Mouse (Mus musculus): ENCODE results near the gene Pmpcb. TPM values are rescaled to one million over a fixed set of nuclear protein-coding genes. Genes with fewer than 3 reads are reported as not detected.

Gene Pmpcb
- polyA plus RNA-seq, 1 experiment from 2014 or later: 77.9 TPM

DNA sequence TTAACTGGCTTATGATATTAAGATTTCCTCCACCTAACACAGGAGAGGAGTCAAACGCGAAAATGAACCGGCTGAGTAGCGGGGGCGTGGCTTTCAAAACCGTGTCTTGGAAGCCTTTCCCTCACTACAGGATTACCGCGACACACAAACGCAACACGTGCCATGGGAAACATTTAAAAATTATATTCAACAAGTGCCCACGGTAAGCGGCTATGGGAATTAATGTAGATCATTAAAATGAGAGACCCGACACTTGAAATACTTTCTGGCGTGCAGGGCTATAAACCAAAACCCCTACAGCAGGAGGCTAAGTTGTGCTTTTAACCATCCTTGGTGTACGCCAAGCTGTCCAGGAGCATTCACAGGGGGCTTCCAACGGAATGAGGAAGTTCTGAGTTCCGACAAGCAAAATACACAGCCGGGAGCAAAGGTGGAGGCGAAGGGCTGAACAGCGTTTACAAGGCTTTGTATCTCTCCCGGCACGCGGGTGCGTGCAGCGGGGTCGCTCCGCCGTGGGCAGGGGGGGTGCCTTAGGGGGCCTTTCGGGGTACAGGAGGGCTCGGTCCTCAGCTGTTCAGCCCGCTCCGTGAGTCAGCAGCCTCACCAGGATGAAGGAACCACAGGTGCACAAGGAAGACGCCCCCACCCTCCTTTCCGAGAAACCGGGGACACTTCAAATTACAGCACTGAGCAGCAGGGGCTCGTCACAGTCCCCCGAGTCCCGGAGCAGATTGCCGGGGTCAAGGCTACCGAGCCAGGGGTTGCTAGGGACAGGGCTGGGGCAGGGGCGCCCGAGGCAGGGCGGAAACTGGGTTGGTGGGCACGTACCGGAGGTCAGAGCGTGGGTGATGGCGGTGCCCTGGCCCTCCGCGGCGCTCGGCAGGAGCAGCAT is 47.5 kb downstream of the Pmpcb start:
- Histone ChIP-seq H3K4me2 (ENCODE audit: low read depth, low read length) (peak overlapping the region; percentile 94), H3K9me3 (replicated peaks; ENCODE audit: control insufficient read depth, low read length) (no peaks in the 10 kb centered on the region), H3K4me1 (ENCODE audit: control insufficient read depth, insufficient read depth, low read length) (peaks cover 5% of the 10 kb centered on the region; the same call in 1 of the 2 replicates), H3K27ac (ENCODE audit: low read length) (peak overlapping the region; percentile 32), H3K4me3 (replicated peaks; ENCODE audit: low read length) (peak overlapping the region; percentile 98), H3K9ac (ENCODE audit: low read length) (peak overlapping the region; percentile 86), H3K36me3 (ENCODE audit: control insufficient read depth, insufficient read depth, low read length) (0 out of 2 replicates have a peak, but pooled peaks cover 11% of the 10 kb centered on the region), H3K27me3 (ENCODE audit: control insufficient read depth, insufficient read depth, low read length) (no peaks in the 10 kb centered on the region)
- WGBS: under 1% methylated on average over 51 of the region's 51 CpGs
- ATAC-seq (ENCODE audit: insufficient read depth, low FRiP score): peak; percentile 26

DNA sequence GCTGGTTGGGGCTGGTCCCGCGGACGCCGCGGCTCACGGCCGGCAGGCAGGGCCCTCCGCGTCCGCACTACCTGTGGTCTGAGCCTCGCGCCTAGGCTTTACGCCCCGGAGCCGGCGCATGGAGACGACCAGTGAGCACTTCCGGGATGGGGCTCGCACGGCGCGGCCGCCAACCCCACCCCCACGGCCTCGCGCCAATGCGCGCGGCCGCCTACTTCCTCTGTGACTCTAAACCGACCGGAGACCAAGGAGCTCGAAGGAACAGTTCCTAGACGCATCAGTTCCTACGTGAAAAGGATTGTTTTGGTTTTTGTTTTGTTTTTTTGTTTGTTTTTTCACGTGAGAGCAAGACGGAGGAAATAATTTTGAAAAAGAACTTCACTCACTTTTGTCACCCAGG is 48.1 kb downstream of the Pmpcb start, which contains the start of the genes Dnajc2 and Psmc2:
TSS of gene Dnajc2 (minus strand) at position 199 of the 400 bp plus-strand sequence.
TSS of gene Psmc2 (plus strand) at position 231 of the 400 bp plus-strand sequence.
- WGBS: 0% methylated on average over 37 of the region's 37 CpGs
- H3K4me3 ChIP-seq (replicated peaks; ENCODE audit: low read length): peak within 1 kb of the TSS; percentile 98
- peak; percentile 96 for ATAC-seq (ENCODE audit: insufficient read depth, low FRiP score)
- H3K4me1 ChIP-seq (ENCODE audit: control insufficient read depth, insufficient read depth, low read length): peaks cover 5% of the 10 kb centered on the region; the same call in 1 of the 2 replicates
- H3K9ac ChIP-seq (ENCODE audit: low read length): peak within 1 kb of the TSS; percentile 86
- H3K36me3 ChIP-seq (ENCODE audit: control insufficient read depth, insufficient read depth, low read length): 0 out of 2 replicates have a peak, but pooled peaks cover 8% of the 10 kb centered on the region
- peak within 1 kb of the TSS; percentile 32 for H3K27ac ChIP-seq (ENCODE audit: low read length)
- H3K4me2 ChIP-seq (ENCODE audit: low read depth, low read length): peak within 1 kb of the TSS; percentile 94
- H3K27me3 ChIP-seq (ENCODE audit: control insufficient read depth, insufficient read depth, low read length): no peaks in the 10 kb centered on the region
- no peaks in the 10 kb centered on the region for H3K9me3 ChIP-seq (replicated peaks; ENCODE audit: control insufficient read depth, low read length)

DNA sequence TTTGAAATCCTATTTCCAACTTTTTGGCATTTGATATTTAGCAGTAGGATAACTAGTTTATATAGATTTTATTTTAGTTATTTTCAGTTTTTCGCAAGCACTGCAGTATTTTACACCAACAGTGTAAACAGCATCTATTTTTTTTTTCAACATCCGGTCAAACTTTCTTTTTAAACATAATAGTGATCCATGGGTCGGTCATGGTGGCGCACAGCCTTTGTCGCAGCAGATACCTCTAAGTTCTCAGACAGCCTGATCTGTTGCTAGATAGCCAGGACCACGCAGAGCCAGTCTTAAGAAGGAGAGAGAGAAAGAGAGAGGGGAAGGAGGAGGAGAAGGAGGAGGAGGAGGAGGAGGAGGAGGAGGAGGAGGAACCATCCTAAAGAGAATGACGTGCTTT is 48.8 kb downstream of the Pmpcb start:
- H3K9me3 ChIP-seq (replicated peaks; ENCODE audit: control insufficient read depth, low read length): no peaks in the 10 kb centered on the region
- no peak overlapping the region for H3K27ac ChIP-seq (ENCODE audit: low read length)
- ATAC-seq (ENCODE audit: insufficient read depth, low FRiP score): no peak
- no peak overlapping the region for H3K9ac ChIP-seq (ENCODE audit: low read length)
- 79% methylated on average over 7 of the region's 7 CpGs for WGBS
- 0 out of 2 replicates have a peak, but pooled peaks cover 8% of the 10 kb centered on the region for H3K36me3 ChIP-seq (ENCODE audit: control insufficient read depth, insufficient read depth, low read length)
- peaks cover 5% of the 10 kb centered on the region; the same call in 1 of the 2 replicates for H3K4me1 ChIP-seq (ENCODE audit: control insufficient read depth, insufficient read depth, low read length)
- peak overlapping the region; percentile 70 for H3K4me2 ChIP-seq (ENCODE audit: low read depth, low read length)
- no peak overlapping the region for H3K4me3 ChIP-seq (replicated peaks; ENCODE audit: low read length)
- no peaks in the 10 kb centered on the region for H3K27me3 ChIP-seq (ENCODE audit: control insufficient read depth, insufficient read depth, low read length)

DNA sequence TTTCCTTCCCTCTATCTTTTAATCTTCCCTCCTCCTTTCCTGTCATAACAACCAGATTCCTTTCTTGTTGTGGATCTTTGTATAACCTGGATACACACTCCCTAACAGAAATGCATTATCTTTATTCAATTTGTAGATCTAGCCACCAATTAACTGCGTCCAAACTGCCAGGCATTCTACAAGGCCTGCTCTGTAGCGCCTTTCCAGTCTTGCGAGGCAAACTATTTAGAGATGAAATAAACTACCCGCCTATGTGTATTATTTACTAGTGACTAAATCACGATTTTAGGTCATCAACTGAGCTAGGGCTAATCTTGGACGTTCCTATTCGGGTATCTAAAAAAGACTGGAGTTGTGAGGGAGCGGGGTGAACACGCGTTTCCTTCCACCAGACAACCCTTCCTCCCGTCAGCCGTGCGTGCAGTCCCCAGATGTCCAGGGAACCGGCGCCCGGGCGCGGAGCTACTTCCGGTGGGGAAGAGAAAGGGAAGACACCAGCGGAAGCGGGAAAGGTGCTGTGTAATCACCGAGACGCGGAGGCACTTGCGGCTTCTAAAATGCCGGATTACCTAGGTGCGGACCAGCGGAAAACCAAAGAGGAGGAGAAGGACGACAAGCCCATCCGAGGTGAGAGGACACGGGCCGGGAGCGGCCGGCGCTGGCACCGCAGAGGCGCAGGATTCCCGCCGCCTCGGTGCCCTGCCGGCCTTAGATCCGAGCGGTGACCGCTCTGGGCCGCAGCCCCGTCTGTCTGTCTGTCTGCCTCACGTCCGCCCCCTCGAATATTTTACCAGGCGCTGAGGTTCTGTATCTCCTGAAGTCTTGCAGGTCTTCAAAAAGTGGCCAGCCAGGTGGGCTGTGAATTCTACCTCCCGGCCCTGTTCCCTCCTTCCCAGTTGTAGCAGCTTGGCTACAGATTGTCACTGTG is 49.6 kb downstream of the Pmpcb start:
- H3K9me3 ChIP-seq (replicated peaks; ENCODE audit: control insufficient read depth, low read length): no peaks in the 10 kb centered on the region
- no peaks in the 10 kb centered on the region for H3K27me3 ChIP-seq (ENCODE audit: control insufficient read depth, insufficient read depth, low read length)
- peak overlapping the region; percentile 76 for H3K4me2 ChIP-seq (ENCODE audit: low read depth, low read length)
- ATAC-seq (ENCODE audit: insufficient read depth, low FRiP score): peak; percentile 85
- peak overlapping the region; percentile 82 for H3K27ac ChIP-seq (ENCODE audit: low read length)
- 0 out of 2 replicates have a peak, but pooled peaks cover 8% of the 10 kb centered on the region for H3K36me3 ChIP-seq (ENCODE audit: control insufficient read depth, insufficient read depth, low read length)
- H3K4me1 ChIP-seq (ENCODE audit: control insufficient read depth, insufficient read depth, low read length): peaks cover 5% of the 10 kb centered on the region; the same call in 1 of the 2 replicates
- WGBS: 1% methylated on average over 51 of the region's 51 CpGs
- peak overlapping the region; percentile 64 for H3K4me3 ChIP-seq (replicated peaks; ENCODE audit: low read length)
- H3K9ac ChIP-seq (ENCODE audit: low read length): peak overlapping the region; percentile 78

DNA sequence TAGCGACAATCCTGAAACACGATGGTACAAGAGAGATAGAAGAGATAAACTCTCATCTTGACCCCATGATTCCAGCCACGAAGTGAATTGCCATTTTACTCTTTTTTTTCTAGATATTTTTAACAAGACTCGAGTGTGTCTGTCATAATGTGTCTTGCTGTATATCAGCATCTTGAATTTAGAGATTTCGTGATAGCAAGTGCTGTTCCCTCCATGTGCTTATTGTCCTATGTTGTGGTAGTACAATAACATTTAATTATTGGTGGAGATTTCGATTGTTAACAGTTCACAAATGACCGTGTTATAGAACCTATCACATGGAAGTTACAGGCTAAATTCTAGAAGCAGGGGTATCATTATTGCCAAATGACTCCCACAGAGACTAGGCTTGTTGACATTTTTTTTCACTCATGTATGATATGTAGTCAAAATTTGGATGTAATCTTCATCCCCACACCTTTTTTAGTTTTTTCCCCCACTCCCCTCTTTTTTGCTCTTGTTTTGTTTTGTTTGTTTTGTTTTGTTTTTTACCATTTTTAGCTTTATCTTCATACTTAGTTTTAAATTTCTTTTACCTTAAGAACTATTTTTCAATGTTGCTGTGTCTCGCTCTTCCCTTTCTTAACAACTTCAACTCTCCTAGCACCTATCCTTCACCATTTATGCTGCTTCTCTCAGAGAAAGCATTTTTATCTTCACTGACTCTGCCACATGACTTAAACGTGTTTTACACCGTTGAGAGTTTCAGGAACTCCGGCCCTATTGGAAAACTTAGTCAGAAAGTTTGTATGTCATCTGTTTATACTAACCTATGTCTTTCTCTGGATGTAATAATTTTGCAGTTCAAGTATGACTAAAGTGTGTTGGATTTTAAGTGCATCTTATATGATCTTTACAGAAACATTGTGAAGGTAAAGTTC is 50.5 kb downstream of the Pmpcb start:
- peak overlapping the region; percentile 49 for H3K27ac ChIP-seq (ENCODE audit: low read length)
- peak overlapping the region; percentile 78 for H3K9ac ChIP-seq (ENCODE audit: low read length)
- ATAC-seq (ENCODE audit: insufficient read depth, low FRiP score): no peak
- WGBS: 33% methylated on average over 11 of the region's 11 CpGs
- H3K4me3 ChIP-seq (replicated peaks; ENCODE audit: low read length): peak overlapping the region; percentile 64
- 0 out of 2 replicates have a peak, but pooled peaks cover under 1% of the 10 kb centered on the region for H3K36me3 ChIP-seq (ENCODE audit: control insufficient read depth, insufficient read depth, low read length)
- no peaks in the 10 kb centered on the region for H3K27me3 ChIP-seq (ENCODE audit: control insufficient read depth, insufficient read depth, low read length)
- H3K4me2 ChIP-seq (ENCODE audit: low read depth, low read length): peak overlapping the region; percentile 76
- no peaks in the 10 kb centered on the region for H3K9me3 ChIP-seq (replicated peaks; ENCODE audit: control insufficient read depth, low read length)
- H3K4me1 ChIP-seq (ENCODE audit: control insufficient read depth, insufficient read depth, low read length): peaks cover 5% of the 10 kb centered on the region; the same call in 1 of the 2 replicates

DNA sequence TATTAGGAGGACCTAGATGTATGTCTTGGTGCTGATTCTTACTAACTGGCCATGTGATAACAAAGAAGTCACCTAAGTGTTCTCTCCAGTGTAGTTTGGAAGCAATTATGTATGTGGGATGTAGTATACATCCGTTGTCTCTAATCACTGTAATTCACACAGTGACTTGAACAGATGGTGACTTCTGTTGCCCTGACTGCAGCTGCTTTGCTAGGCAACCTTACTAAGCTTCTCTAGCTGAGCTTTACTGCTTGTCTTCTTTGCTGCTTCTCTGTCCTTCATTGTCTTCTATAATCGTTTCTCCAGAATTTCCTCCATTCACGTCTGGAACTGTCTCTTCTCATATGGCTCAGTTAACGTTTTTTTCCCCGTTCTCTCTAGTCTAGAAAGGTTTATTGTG is 52.1 kb downstream of the Pmpcb start:
- 74% methylated on average over 5 of the region's 5 CpGs for whole genome bisulfite sequencing
- Histone ChIP-seq H3K27ac (ENCODE audit: low read length) (no peak overlapping the region), H3K27me3 (ENCODE audit: control insufficient read depth, insufficient read depth, low read length) (no peaks in the 10 kb centered on the region), H3K4me3 (replicated peaks; ENCODE audit: low read length) (no peak overlapping the region), H3K4me2 (ENCODE audit: low read depth, low read length) (no peak overlapping the region), H3K9me3 (replicated peaks; ENCODE audit: control insufficient read depth, low read length) (no peaks in the 10 kb centered on the region), H3K9ac (ENCODE audit: low read length) (no peak overlapping the region), H3K36me3 (ENCODE audit: control insufficient read depth, insufficient read depth, low read length) (no peaks in the 10 kb centered on the region), H3K4me1 (ENCODE audit: control insufficient read depth, insufficient read depth, low read length) (peaks cover 5% of the 10 kb centered on the region; the same call in 1 of the 2 replicates)
- no peak for ATAC-seq (ENCODE audit: insufficient read depth, low FRiP score)

DNA sequence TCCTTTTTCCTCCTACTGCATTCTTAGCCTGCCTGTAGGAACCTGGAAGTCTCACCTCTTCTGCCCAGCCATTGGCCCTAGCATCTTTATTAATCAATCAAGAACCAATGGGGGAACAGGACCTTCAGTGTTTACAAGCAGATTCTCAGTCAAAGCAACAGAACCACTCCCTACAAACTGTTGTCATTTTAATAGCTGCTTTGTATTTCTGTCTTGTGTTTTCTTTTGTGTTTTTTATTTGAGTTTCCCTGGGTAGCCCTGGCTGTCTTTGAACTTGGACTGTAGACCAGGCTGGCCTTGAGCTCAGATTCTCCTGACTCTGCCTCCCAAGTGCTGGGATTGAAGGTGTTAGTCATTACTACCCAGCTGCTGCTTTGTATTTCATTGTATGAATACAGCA is 55.2 kb downstream of the Pmpcb start:
- peaks cover 3% of the 10 kb centered on the region; the same call in 1 of the 2 replicates for H3K36me3 ChIP-seq (ENCODE audit: control insufficient read depth, insufficient read depth, low read length)
- H3K4me2 ChIP-seq (ENCODE audit: low read depth, low read length): no peak overlapping the region
- no peak overlapping the region for H3K4me3 ChIP-seq (replicated peaks; ENCODE audit: low read length)
- no peak overlapping the region for H3K27ac ChIP-seq (ENCODE audit: low read length)
- no peak overlapping the region for H3K9ac ChIP-seq (ENCODE audit: low read length)
- no peaks in the 10 kb centered on the region for H3K27me3 ChIP-seq (ENCODE audit: control insufficient read depth, insufficient read depth, low read length)
- no peak for ATAC-seq (ENCODE audit: insufficient read depth, low FRiP score)
- peaks cover 3% of the 10 kb centered on the region; the same call in 1 of the 2 replicates for H3K4me1 ChIP-seq (ENCODE audit: control insufficient read depth, insufficient read depth, low read length)
- no peaks in the 10 kb centered on the region for H3K9me3 ChIP-seq (replicated peaks; ENCODE audit: control insufficient read depth, low read length)

DNA sequence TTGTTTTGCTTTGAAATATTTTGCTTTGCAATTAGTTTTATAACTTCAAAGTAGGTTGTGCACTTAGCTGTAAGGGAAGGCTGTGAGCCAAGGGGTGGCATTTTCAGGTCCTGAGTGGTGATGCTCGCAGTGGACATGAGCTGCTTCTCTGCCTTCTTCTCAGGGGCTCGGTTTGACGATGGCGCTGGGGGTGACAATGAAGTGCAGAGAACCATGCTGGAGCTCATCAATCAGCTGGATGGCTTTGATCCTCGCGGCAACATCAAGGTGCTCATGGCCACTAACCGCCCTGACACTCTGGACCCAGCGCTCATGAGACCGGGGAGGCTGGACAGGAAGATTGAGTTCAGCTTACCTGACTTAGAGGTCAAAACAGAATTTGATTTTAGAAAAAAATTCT is 66.0 kb downstream of the Pmpcb start:
- WGBS: 88% methylated on average over 9 of the region's 9 CpGs
- no peaks in the 10 kb centered on the region for H3K9me3 ChIP-seq (replicated peaks; ENCODE audit: control insufficient read depth, low read length)
- no peaks in the 10 kb centered on the region for H3K27me3 ChIP-seq (ENCODE audit: control insufficient read depth, insufficient read depth, low read length)
- no peaks in the 10 kb centered on the region for H3K4me1 ChIP-seq (ENCODE audit: control insufficient read depth, insufficient read depth, low read length)
- H3K27ac ChIP-seq (ENCODE audit: low read length): no peak overlapping the region
- no peak overlapping the region for H3K4me3 ChIP-seq (replicated peaks; ENCODE audit: low read length)
- ATAC-seq (ENCODE audit: insufficient read depth, low FRiP score): no peak
- H3K9ac ChIP-seq (ENCODE audit: low read length): no peak overlapping the region
- H3K4me2 ChIP-seq (ENCODE audit: low read depth, low read length): no peak overlapping the region
- H3K36me3 ChIP-seq (ENCODE audit: control insufficient read depth, insufficient read depth, low read length): peaks cover 6% of the 10 kb centered on the region; the same call in 1 of the 2 replicates

Measured in stomach, embryonic 16.5 days (tissue).